Mouse (Mus musculus): ENCODE results near the gene Tbc1d2b. TPM values are rescaled to one million over a fixed set of nuclear protein-coding genes. Genes with fewer than 3 reads are reported as not detected.

Tbc1d2b gene
- polyA plus RNA-seq, 1 experiment from 2014 or later = 30.7 TPM

GRCm38 (mm10) chr9:90162926-90163748 lies 107.5 kb downstream of the Tbc1d2b start, which contains the start of gene Adamts7:
TSS of gene Adamts7 (plus strand) at chr9:90163069.
- DNase-seq = peak; percentile 84
- peak; percentile 2; the same call in 1 of the 2 replicates for TF ChIP-seq CTCF (IDR thresholded peaks at IDR 0.05; ENCODE audit: low read depth)
- WGBS = under 1% methylated on average over 51 of the region's 60 CpGs

GRCm38 (mm10) chr9:90162243-90162925 lies 108.2 kb downstream of the Tbc1d2b start:
- H3K36me3 ChIP-seq (ENCODE audit: insufficient read depth) = no peaks in the 10 kb centered on the region
- H3K27ac ChIP-seq (ENCODE audit: low read depth) = peak overlapping the region; percentile 86
- peak; percentile 89 for DNase-seq
- ATAC-seq (ENCODE audit: insufficient read depth) = peak; percentile 94
- peak overlapping the region; percentile 92 for H3K4me2 ChIP-seq
- peaks cover 3% of the 10 kb centered on the region; the same call in 1 of the 2 replicates for H3K9me3 ChIP-seq (ENCODE audit: low read depth, low read length)
- H3K4me3 ChIP-seq (ENCODE audit: low read depth, low read length) = peak overlapping the region; percentile 74
- H3K9ac ChIP-seq = peak overlapping the region; percentile 74
- TF ChIP-seq CTCF (IDR thresholded peaks at IDR 0.05; ENCODE audit: low read depth) = peak; percentile 71
- 13% methylated on average over 21 of the region's 29 CpGs for WGBS
- H3K27me3 ChIP-seq (ENCODE audit: insufficient read depth, low read length) = no peaks in the 10 kb centered on the region
- no peaks in the 10 kb centered on the region for H3K4me1 ChIP-seq (ENCODE audit: insufficient read depth)

More at GRCm38 (mm10) chr9:90162926-90163748, 107.5 kb downstream of the Tbc1d2b start, which contains the start of gene Adamts7:
- Histone ChIP-seq H3K9me3 (ENCODE audit: low read depth, low read length) (peaks cover 3% of the 10 kb centered on the region; the same call in 1 of the 2 replicates), H3K4me2 (peak within 1 kb of the TSS; percentile 92), H3K36me3 (ENCODE audit: insufficient read depth) (no peaks in the 10 kb centered on the region), H3K4me1 (ENCODE audit: insufficient read depth) (no peaks in the 10 kb centered on the region), H3K4me3 (ENCODE audit: low read depth, low read length) (peak within 1 kb of the TSS; percentile 74), H3K27ac (ENCODE audit: low read depth) (peak within 1 kb of the TSS; percentile 86), H3K27me3 (ENCODE audit: insufficient read depth, low read length) (no peaks in the 10 kb centered on the region), H3K9ac (peak within 1 kb of the TSS; percentile 74)
- peak; percentile 78 for ATAC-seq (ENCODE audit: insufficient read depth)

Other genes starting within 250 kb of the Tbc1d2b start
- 132 and 177 TPM in 2 replicates for gene Ctsh, start 216.7 kb downstream of the Tbc1d2b start, polyA plus RNA-seq (2014; fragmentation: Nextera tagmentation; extraction: Ambion mirVana)
- gene Morf4l1, start 156.0 kb downstream of the Tbc1d2b start, polyA plus RNA-seq (2014; fragmentation: Nextera tagmentation; extraction: Ambion mirVana) = 416 and 446 TPM in 2 replicates
- gene Adamts7, start 107.7 kb downstream of the Tbc1d2b start, polyA plus RNA-seq (2014; fragmentation: Nextera tagmentation; extraction: Ambion mirVana) = 23.8 and 30.4 TPM in 2 replicates